ENCODE assay signal across 7 mouse cellular contexts in the genomic region with DNA sequence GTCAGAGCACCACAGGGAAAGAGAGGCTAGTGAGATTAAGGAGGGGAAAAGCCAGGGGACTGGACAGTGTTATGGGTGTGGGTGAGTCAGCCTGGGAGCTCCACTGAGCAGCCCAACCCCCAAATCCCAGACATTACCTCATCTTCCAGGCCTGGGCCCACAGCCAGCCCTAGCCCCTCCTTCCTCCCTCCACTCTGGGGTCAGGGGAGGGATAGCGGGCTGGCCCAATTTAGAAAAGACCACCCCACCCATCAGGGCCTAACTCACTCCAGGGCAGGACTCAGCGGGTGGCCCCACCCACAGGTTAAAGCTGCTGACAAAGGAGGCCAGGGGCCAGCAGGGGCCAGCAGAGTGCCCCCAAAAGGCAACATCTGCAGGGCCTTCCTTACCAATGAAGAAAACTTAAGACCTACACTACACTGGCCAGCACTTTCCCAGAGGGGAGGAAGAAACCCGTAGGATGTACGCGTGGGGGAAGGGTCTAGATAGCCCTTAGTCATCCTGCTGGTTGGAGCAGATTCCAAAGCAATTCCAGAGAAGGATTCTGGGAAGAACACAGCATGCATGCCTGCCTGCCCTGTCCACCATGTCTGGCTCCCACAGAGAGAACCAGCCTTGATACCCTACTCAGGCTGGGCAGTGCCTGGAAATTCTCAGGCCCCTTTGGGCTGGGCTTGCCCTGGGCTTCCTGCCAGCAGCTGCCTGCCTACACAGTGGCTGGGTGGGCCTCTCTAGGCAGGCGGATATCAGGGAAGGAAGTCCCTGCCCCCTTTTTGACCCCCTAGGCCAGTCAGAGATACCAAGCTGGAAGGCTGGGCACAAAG. TPM values are rescaled to one million over a fixed set of nuclear protein-coding genes. Genes with fewer than 3 reads are reported as not detected.
DNase-seq lines count a peak whose midpoint lies in the region.

No protein-coding gene starts in this region.

- DNase-seq in adrenal gland, adult 18-20 months (ENCODE audit: low spot score in 2 of 2) = peak; percentile 43 to 69
- peak; percentile 78 for DNase-seq in embryo, embryonic 9.5 days (ENCODE audit: extremely low spot score)
- DNase-seq in heart, adult 9 months (ENCODE audit: low spot score in 2 of 2) = peak; percentile 91 to 93
- DNase-seq in kidney, adult 9 months = peak; percentile 59
- peak; percentile 96 for DNase-seq in lung, postnatal 10 days
- peak; percentile 82 for DNase-seq in skeletal muscle tissue, adult 2 months (ENCODE audit: low read depth, low spot score)
- DNase-seq in cerebellum, adult 11 months = no peak

RNA-seq across cellular contexts. Expression of gene Pdlim7, which starts 2.6 kb away (rescaled TPM):
- 10 to 100 TPM; 11.6 to 26.8 TPM for total RNA-seq in adrenal gland, adult 18-20 months (2021)

RNA-seq across cellular contexts. Expression of gene Dok3, which starts 18.2 kb away (rescaled TPM):
- total RNA-seq in adrenal gland, adult 18-20 months (2021) = 1 to 10 TPM; 5.1 to 5.3 TPM

RNA-seq across cellular contexts. Expression of gene Dbn1, which starts 23.0 kb away (rescaled TPM):
- total RNA-seq in adrenal gland, adult 18-20 months (2021) = 10 to 100 TPM; 11.1 to 16.2 TPM

RNA-seq across cellular contexts. Expression of gene Ddx41, which starts 25.6 kb away (rescaled TPM):
- 10 to 100 TPM; 40.6 to 47.1 TPM for total RNA-seq in adrenal gland, adult 18-20 months (2021)

RNA-seq across cellular contexts. Expression of gene Prr7, which starts 46.8 kb away (rescaled TPM):
- total RNA-seq in adrenal gland, adult 18-20 months (2021) = 1 to 10 TPM; 1.9 to 2.2 TPM
